Mouse (Mus musculus): ENCODE measurements at regions not wholly inside any gene's neighbourhood (a gene's known extent, or its start where the extent isn't known, plus 50 kb on each side); places are given as distances from the start of the nearest gene placed in this dataset.

DNA sequence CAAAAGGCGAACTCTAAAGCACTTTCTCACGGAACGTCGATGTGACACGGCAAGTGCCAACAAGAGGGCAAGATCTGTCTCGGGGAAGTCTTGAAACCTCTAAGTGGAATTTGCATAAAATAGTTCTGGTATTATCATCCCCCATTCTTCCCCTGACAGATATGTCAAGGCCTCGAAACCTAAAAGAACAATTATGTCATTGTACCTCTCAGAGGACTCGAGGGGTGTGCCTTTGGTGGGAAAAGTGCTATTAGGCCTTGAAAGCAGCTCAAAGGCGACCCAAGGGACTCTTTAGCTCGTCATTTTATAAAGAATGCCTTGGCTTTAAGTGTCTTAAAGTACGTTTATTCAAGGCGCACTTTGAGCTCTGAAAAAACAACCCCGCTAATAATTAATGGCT lies 443.5 kb downstream of the Vrk1 start:
- TF ChIP-seq CTCF (IDR thresholded peaks at IDR 0.05; ENCODE audit: low read depth), result no peak
- TF ChIP-seq EP300 (IDR thresholded peaks at IDR 0.05; ENCODE audit: low read depth), result no peak

Measured in liver, postnatal 0 days (tissue).